In the genomic region with DNA sequence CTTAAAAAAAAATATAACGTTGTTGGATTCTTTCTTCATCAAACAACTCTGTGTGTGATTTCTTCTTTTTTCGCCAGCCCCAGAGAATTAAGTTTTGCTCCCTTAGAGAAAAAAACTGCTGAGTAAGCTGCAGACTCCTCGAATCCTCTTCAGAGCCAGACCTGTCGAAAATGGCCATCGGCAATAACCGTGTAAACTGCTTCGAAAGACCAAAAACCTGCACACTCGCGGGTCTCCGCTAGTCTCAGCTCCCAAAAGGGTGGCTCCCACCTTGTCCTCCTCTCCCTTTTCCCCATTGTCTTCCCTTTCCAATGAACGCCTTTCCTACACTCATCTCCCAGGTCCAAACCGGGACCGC, we compare ENCODE assay signal across 8 mouse cellular contexts. TPM values are rescaled to one million over a fixed set of nuclear protein-coding genes. Genes with fewer than 3 reads are reported as not detected.
A peak's percentile ranks its signal among the peaks of the same experiment; 100 is the strongest.
DNase-seq lines count a peak whose midpoint lies in the region; ATAC-seq lines count a peak whose summit lies in the region.

No protein-coding gene starts in this region.

- peaks cover 6% of the 10 kb centered on the region for H3K4me1 ChIP-seq in heart, embryonic 11.5 days (ENCODE audit: control insufficient read depth, insufficient read depth, low read length)
- H3K4me1 ChIP-seq in hindbrain, embryonic 12.5 days: peaks cover 4% of the 10 kb centered on the region; the same call in 1 of the 2 replicates
- peaks cover 25% of the 10 kb centered on the region for H3K4me1 ChIP-seq in midbrain, embryonic 10.5 days

- no peaks in the 10 kb centered on the region for H3K9me3 ChIP-seq in heart, embryonic 11.5 days (replicated peaks; ENCODE audit: control insufficient read depth, low read length)
- no peaks in the 10 kb centered on the region for H3K9me3 ChIP-seq in hindbrain, embryonic 12.5 days (replicated peaks)
- 0 out of 2 replicates have a peak, but pooled peaks cover 7% of the 10 kb centered on the region for H3K9me3 ChIP-seq in midbrain, embryonic 10.5 days (replicated peaks)

- peak overlapping the region; percentile 53; the same call in 1 of the 2 replicates for H3K9ac ChIP-seq in heart, embryonic 11.5 days (ENCODE audit: low read depth, low read length)
- no peak overlapping the region for H3K9ac ChIP-seq in hindbrain, embryonic 12.5 days

- H3K27me3 ChIP-seq in heart, embryonic 11.5 days (ENCODE audit: control insufficient read depth, insufficient read depth, low read length): peaks cover 68% of the 10 kb centered on the region
- peaks cover 95% of the 10 kb centered on the region for H3K27me3 ChIP-seq in hindbrain, embryonic 12.5 days
- peaks cover 100% of the 10 kb centered on the region for H3K27me3 ChIP-seq in midbrain, embryonic 10.5 days (ENCODE audit: low read depth, poor library complexity, severe bottlenecking)

- WGBS in heart, embryonic 11.5 days (ENCODE audit: insufficient replicate concordance): 2% methylated on average over 13 of the region's 13 CpGs
- 3% methylated on average over 13 of the region's 13 CpGs for WGBS in hindbrain, embryonic 12.5 days
- 1% methylated on average over 13 of the region's 13 CpGs for WGBS in midbrain, embryonic 10.5 days

- ATAC-seq in heart, embryonic 11.5 days (replicated peaks; ENCODE audit: insufficient number of reproducible peaks, low FRiP score, low TSS enrichment): no peak
- ATAC-seq in hindbrain, embryonic 12.5 days (ENCODE audit: low FRiP score): no peak

- H3K27ac ChIP-seq in heart, embryonic 11.5 days (ENCODE audit: low read depth, low read length): no peak overlapping the region
- no peak overlapping the region for H3K27ac ChIP-seq in hindbrain, embryonic 12.5 days
- 0 out of 2 replicates have a peak overlapping the region, but pooled peaks have one; percentile 28 for H3K27ac ChIP-seq in midbrain, embryonic 10.5 days (replicated peaks)

- peak overlapping the region; percentile 51 for H3K4me3 ChIP-seq in heart, embryonic 11.5 days (ENCODE audit: low read depth, low read length)
- peak overlapping the region; percentile 20; the same call in 1 of the 2 replicates for H3K4me3 ChIP-seq in hindbrain, embryonic 12.5 days
- H3K4me3 ChIP-seq in midbrain, embryonic 10.5 days: peak overlapping the region; percentile 58

- DNase-seq in heart, postnatal 25 days (ENCODE audit: low spot score): no peak
- DNase-seq in R1 (ENCODE audit: low read depth, low spot score): peak; percentile 87
- no peak for DNase-seq in midbrain, embryonic 10.5 days (ENCODE audit: low spot score)
- DNase-seq in adrenal gland, postnatal 25 days: no peak
- no peak for DNase-seq in layer of hippocampus, postnatal 36 days
- no peak for DNase-seq in spleen, postnatal 4 days (ENCODE audit: low spot score in 2 of 2)

- H3K4me2 ChIP-seq in heart, embryonic 11.5 days: peak overlapping the region; percentile 83
- H3K4me2 ChIP-seq in hindbrain, embryonic 12.5 days (replicated peaks): peak overlapping the region; percentile 37

- H3K36me3 ChIP-seq in heart, embryonic 11.5 days (ENCODE audit: control insufficient read depth, insufficient read depth, low read length): no peaks in the 10 kb centered on the region
- no peaks in the 10 kb centered on the region for H3K36me3 ChIP-seq in hindbrain, embryonic 12.5 days
- H3K36me3 ChIP-seq in midbrain, embryonic 10.5 days: no peaks in the 10 kb centered on the region

- intact Hi-C loops in heart, postnatal 25 days (cut with DNase I): no loop called here

RNA-seq across cellular contexts. Expression of a gene that starts 50.7 kb away (rescaled TPM):
- 0.43 TPM in 1 of 2 replicates, not detected in the other for polyA plus RNA-seq in heart, embryonic 11.5 days (2014; fragmentation: Nextera tagmentation; extraction: Ambion mirVana)
- not detected for total RNA-seq in heart, postnatal 25 days (2021)
- polyA plus RNA-seq in hindbrain, embryonic 12.5 days (2016; fragmentation: Nextera tagmentation; extraction: Ambion mirVana): not detected in 2 replicates
- polyA plus RNA-seq in midbrain, embryonic 10.5 days (2016; fragmentation: Nextera tagmentation; extraction: Ambion mirVana): 0.20 and 0.30 TPM in 2 replicates
- total RNA-seq in adrenal gland, postnatal 25 days (2021): not detected in 2 replicates
- not detected for total RNA-seq in layer of hippocampus, postnatal 36 days (2021)
